Mouse (Mus musculus): ENCODE measurements around the gene Dab1. TPM values are rescaled to one million over a fixed set of nuclear protein-coding genes. Genes with fewer than 3 reads are reported as not detected.

Gene Dab1
- polyA plus RNA-seq, 1 experiment from 2014 or later = 77.8 TPM

GRCm38 (mm10) chr4:104746500-104746899, 1127.3 kb downstream of the Dab1 start:
- no peak for ATAC-seq (ENCODE audit: low FRiP score)
- WGBS = 72% methylated on average over 6 of the region's 6 CpGs
- no peaks in the 10 kb centered on the region for H3K9me3 ChIP-seq

GRCm38 (mm10) chr4:104754090-104754489, 1134.9 kb downstream of the Dab1 start:
- H3K9me3 ChIP-seq = no peaks in the 10 kb centered on the region
- no peaks in the 10 kb centered on the region for H3K27me3 ChIP-seq
- H3K9ac ChIP-seq = no peak overlapping the region
- no peak for ATAC-seq (ENCODE audit: low FRiP score)
- no peaks in the 10 kb centered on the region; the same call in 1 of the 2 replicates for H3K4me1 ChIP-seq
- WGBS = 79% methylated on average over 3 of the region's 3 CpGs
- H3K27ac ChIP-seq = no peak overlapping the region
- no peak overlapping the region for H3K4me2 ChIP-seq
- H3K4me3 ChIP-seq (replicated peaks) = no peak overlapping the region
- H3K36me3 ChIP-seq (replicated peaks) = no peaks in the 10 kb centered on the region

More at GRCm38 (mm10) chr4:104746500-104746899, 1127.3 kb downstream of the Dab1 start:
- Histone ChIP-seq H3K36me3 (replicated peaks) (no peaks in the 10 kb centered on the region), H3K9ac (no peak overlapping the region), H3K4me1 (no peaks in the 10 kb centered on the region), H3K4me2 (no peak overlapping the region), H3K27ac (no peak overlapping the region), H3K27me3 (no peaks in the 10 kb centered on the region), H3K4me3 (replicated peaks) (no peak overlapping the region)

DNA sequence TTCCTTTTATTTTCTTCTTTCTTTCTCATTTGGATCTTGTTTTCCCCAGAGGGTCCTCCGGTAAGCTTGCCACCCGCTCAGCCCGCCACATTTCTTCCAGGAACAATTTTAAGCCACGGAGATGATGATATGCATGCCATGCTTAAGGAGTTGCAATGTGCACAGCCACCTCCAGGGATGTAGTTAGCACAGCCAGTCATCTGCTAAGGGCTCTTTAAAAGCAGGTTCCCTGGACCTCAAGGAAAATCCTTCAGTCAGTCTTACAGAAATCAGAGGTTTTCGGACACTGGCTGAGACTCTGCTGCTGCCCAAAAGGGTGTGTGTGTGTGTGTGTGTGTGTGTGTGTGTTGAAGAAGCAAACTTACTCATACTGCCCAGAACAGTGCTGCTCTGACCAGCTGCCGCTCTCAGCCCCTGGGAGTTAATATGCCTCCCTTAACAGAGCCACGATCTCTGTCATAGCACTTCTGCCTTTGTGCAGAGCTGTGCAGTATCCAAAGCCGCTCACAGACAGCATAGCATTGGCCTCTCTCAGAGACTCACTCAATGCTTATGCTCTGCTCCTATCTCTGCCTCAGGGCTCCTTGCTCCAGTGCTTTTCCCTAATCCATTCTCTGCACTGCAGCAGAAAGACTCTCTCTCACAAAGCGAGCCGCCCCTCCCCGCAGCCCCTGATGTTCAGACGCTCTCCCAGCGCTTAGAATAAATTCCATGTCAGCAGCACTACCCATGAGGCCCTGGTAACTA, 1141.9 kb downstream of the Dab1 start:
- Histone ChIP-seq H3K27me3 (0 out of 2 replicates have a peak, but pooled peaks cover 4% of the 10 kb centered on the region), H3K4me3 (replicated peaks) (no peak overlapping the region), H3K27ac (no peak overlapping the region), H3K9ac (0 out of 2 replicates have a peak overlapping the region, but pooled peaks have one; percentile 17), H3K36me3 (replicated peaks) (no peaks in the 10 kb centered on the region), H3K4me2 (0 out of 2 replicates have a peak overlapping the region, but pooled peaks have one; percentile 15), H3K9me3 (no peaks in the 10 kb centered on the region), H3K4me1 (peaks cover 12% of the 10 kb centered on the region)
- WGBS = 54% methylated on average over 13 of the region's 13 CpGs
- peak; percentile 49; the same call in 1 of the 2 replicates for ATAC-seq (ENCODE audit: low FRiP score)

- WGBS = 93% methylated on average over 8 of the region's 8 CpGs
- Histone ChIP-seq H3K27me3 (0 out of 2 replicates have a peak, but pooled peaks cover 4% of the 10 kb centered on the region), H3K4me2 (no peak within 1 kb of the TSS), H3K4me1 (peaks cover 7% of the 10 kb centered on the region), H3K4me3 (replicated peaks) (no peak within 1 kb of the TSS), H3K36me3 (replicated peaks) (no peaks in the 10 kb centered on the region), H3K9me3 (no peaks in the 10 kb centered on the region), H3K9ac (no peak within 1 kb of the TSS), H3K27ac (no peak within 1 kb of the TSS)
- ATAC-seq (ENCODE audit: low FRiP score) = no peak
These were observed 1146.9 kb downstream of the Dab1 start, which contains the start of gene C8b for GRCm38 (mm10) chr4:104766065-104766464. Gene C8b (plus strand): TSS chr4:104766317.

DNA sequence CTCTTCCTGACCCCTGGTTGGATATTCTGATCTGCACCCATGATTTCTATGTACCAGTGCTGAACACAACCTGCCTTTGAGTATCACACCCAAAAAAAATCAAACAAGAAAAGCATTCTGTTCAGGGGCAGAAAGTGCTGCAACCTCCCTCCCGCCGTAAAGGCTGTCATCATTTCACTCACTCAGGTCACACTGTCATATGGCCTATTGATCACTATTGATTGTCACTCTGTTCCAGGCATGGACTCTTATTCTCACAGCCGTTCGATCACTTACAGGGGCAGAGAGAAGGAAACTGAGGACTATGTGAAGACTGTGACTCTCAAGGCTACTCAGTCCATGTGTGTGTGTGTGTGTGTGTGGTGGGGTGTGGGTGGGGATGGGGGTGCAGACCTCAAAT, 1149.0 kb downstream of the Dab1 start:
- Histone ChIP-seq H3K27ac (no peak overlapping the region), H3K9ac (no peak overlapping the region), H3K9me3 (no peaks in the 10 kb centered on the region), H3K4me1 (no peaks in the 10 kb centered on the region), H3K4me2 (no peak overlapping the region), H3K36me3 (replicated peaks) (no peaks in the 10 kb centered on the region), H3K4me3 (replicated peaks) (no peak overlapping the region), H3K27me3 (no peaks in the 10 kb centered on the region)
- 94% methylated on average over 4 of the region's 4 CpGs for WGBS
- ATAC-seq (ENCODE audit: low FRiP score) = no peak

GRCm38 (mm10) chr4:104769602-104770001, 1150.4 kb downstream of the Dab1 start:
- Histone ChIP-seq H3K4me2 (no peak overlapping the region), H3K4me1 (no peaks in the 10 kb centered on the region), H3K36me3 (replicated peaks) (no peaks in the 10 kb centered on the region), H3K27me3 (no peaks in the 10 kb centered on the region), H3K27ac (no peak overlapping the region), H3K9me3 (no peaks in the 10 kb centered on the region), H3K9ac (no peak overlapping the region), H3K4me3 (replicated peaks) (no peak overlapping the region)
- ATAC-seq (ENCODE audit: low FRiP score) = no peak
- 74% methylated on average over 8 of the region's 8 CpGs for WGBS

DNA sequence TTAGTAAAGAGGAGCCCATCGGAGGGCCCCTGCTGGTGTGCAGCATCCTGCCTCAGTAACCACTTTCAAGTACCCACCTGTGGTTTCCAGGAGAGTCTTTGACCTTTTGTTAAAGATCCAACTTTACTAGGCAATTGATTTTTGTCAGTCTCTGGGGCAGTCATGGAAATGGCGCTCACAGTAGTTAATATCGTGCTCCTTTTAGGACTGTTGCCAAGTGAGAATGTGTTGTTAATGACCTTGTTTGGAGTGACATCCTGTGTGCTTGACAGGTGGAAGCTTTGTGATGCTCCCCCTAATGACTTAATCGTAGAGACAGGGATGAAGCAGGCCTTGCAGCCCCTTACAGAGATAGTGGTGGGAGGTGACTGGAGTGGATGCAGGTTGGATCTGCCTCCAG, 1151.2 kb downstream of the Dab1 start:
- H3K9ac ChIP-seq = no peak overlapping the region
- WGBS = 70% methylated on average over 4 of the region's 4 CpGs
- no peaks in the 10 kb centered on the region for H3K4me1 ChIP-seq
- H3K27me3 ChIP-seq = no peaks in the 10 kb centered on the region
- H3K36me3 ChIP-seq (replicated peaks) = no peaks in the 10 kb centered on the region
- H3K27ac ChIP-seq = no peak overlapping the region
- no peaks in the 10 kb centered on the region for H3K9me3 ChIP-seq
- H3K4me3 ChIP-seq (replicated peaks) = no peak overlapping the region
- no peak for ATAC-seq (ENCODE audit: low FRiP score)
- no peak overlapping the region for H3K4me2 ChIP-seq

DNA sequence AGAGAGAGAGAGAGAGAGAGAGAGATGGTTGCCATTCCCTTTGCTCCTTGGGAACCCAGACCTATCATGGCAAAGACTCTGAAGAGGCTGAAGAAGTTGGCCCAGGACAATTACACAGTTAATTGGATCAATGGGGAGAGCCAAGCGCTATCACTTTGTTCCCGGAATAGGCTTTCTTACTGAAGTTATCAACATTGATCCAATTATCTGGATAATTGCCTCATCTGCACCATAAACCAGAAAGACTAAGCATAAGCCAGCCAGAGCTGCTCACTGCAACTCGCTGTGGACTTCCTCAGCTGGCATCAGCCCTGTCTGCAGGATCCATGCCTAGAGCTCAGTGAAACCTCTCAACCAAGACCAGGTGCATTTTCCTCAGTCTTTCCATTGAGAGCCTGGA, 1156.4 kb downstream of the Dab1 start:
- Histone ChIP-seq H3K4me1 (no peaks in the 10 kb centered on the region), H3K36me3 (replicated peaks) (no peaks in the 10 kb centered on the region), H3K9ac (no peak overlapping the region), H3K4me3 (replicated peaks) (no peak overlapping the region), H3K9me3 (no peaks in the 10 kb centered on the region), H3K27me3 (no peaks in the 10 kb centered on the region), H3K27ac (no peak overlapping the region), H3K4me2 (no peak overlapping the region)
- ATAC-seq (ENCODE audit: low FRiP score) = no peak
- 36% methylated on average over 3 of the region's 3 CpGs for WGBS

DNA sequence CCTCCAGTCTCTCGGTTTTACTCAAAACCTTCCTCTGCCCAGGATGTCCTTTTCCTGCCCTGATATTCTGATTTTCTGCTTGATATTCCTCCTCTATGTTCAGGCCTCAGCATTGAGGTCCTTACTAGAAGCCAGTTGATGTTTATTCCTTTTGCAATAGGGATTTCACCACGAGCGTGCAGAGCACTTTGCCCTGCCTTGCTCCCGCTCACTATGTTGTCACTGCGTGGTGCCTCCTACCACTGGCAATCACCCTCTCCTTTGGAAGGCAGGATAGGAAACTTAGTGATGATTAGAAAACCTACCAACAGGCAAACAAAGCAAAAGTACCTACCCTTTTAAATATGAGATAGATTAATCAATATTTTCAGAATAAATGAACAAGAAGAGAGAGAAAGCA, 1160.3 kb downstream of the Dab1 start:
- H3K4me2 ChIP-seq = no peak overlapping the region
- 90% methylated on average over 5 of the region's 5 CpGs for WGBS
- no peak for ATAC-seq (ENCODE audit: low FRiP score)
- no peaks in the 10 kb centered on the region for H3K9me3 ChIP-seq
- no peaks in the 10 kb centered on the region for H3K36me3 ChIP-seq (replicated peaks)
- H3K9ac ChIP-seq = no peak overlapping the region
- no peaks in the 10 kb centered on the region for H3K27me3 ChIP-seq
- H3K4me1 ChIP-seq = no peaks in the 10 kb centered on the region
- H3K4me3 ChIP-seq (replicated peaks) = no peak overlapping the region
- H3K27ac ChIP-seq = no peak overlapping the region

- Histone ChIP-seq H3K4me1 (no peaks in the 10 kb centered on the region), H3K4me2 (no peak overlapping the region), H3K9me3 (no peaks in the 10 kb centered on the region), H3K27me3 (no peaks in the 10 kb centered on the region), H3K27ac (no peak overlapping the region), H3K4me3 (replicated peaks) (no peak overlapping the region), H3K9ac (no peak overlapping the region), H3K36me3 (replicated peaks) (no peaks in the 10 kb centered on the region)
- ATAC-seq (ENCODE audit: low FRiP score) = no peak
- WGBS = 87% methylated on average over 3 of the region's 3 CpGs
These were observed 1162.3 kb downstream of the Dab1 start for GRCm38 (mm10) chr4:104781441-104781840.

GRCm38 (mm10) chr4:104782346-104782745, 1163.2 kb downstream of the Dab1 start:
- H3K9ac ChIP-seq = no peak overlapping the region
- WGBS = 86% methylated on average over 4 of the region's 4 CpGs
- ATAC-seq (ENCODE audit: low FRiP score) = no peak

DNA sequence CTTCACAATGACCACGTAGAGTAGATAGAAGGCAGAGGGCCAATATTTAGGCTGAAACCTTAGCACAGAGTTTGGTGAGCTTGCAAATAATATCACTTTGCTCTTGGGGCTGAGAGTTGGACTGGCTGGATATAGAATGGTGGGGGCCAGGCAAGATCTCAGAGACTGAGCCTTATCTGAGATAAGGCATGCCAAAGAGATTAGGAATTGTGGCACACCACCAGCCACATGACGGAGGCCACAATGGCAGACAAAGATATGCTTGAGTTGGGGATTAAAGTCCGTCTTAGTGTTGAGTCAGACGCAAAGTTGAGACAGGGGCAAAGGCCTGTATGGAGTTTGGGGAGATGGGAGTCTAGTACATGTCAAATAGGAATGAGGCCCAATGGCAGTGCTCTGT, 1173.0 kb downstream of the Dab1 start:
- no peak for ATAC-seq (ENCODE audit: low FRiP score)
- H3K36me3 ChIP-seq (replicated peaks) = no peaks in the 10 kb centered on the region
- H3K9ac ChIP-seq = no peak overlapping the region
- H3K9me3 ChIP-seq = no peaks in the 10 kb centered on the region
- no peak overlapping the region for H3K4me2 ChIP-seq
- no peaks in the 10 kb centered on the region for H3K27me3 ChIP-seq
- no peaks in the 10 kb centered on the region for H3K4me1 ChIP-seq
- 91% methylated on average over 4 of the region's 4 CpGs for WGBS
- no peak overlapping the region for H3K4me3 ChIP-seq (replicated peaks)
- H3K27ac ChIP-seq = no peak overlapping the region

More at GRCm38 (mm10) chr4:104782346-104782745, 1163.2 kb downstream of the Dab1 start:
- H3K4me3 ChIP-seq (replicated peaks) = no peak overlapping the region
- H3K4me1 ChIP-seq = no peaks in the 10 kb centered on the region
- no peaks in the 10 kb centered on the region for H3K27me3 ChIP-seq
- no peaks in the 10 kb centered on the region for H3K9me3 ChIP-seq
- H3K27ac ChIP-seq = no peak overlapping the region
- H3K36me3 ChIP-seq (replicated peaks) = no peaks in the 10 kb centered on the region
- H3K4me2 ChIP-seq = no peak overlapping the region
